Mouse (Mus musculus) testis, adult 2 months (tissue): Measurements from ENCODE around the gene Dhfr.

Experiments
- CTCF ChIP-seq: fragments of 200-500 bp; IDR thresholded peaks from 2 replicates; pipeline ENCODE4 v1.5.1; 2012; ENCODE audit warnings: low read depth, mild to moderate bottlenecking, inconsistent platforms, low read length, moderate library complexity; ENCODE audit not compliant: control insufficient read depth, insufficient read depth, insufficient replicate concordance
- POLR2A ChIP-seq: fragments of 200-500 bp; IDR thresholded peaks from 2 replicates; pipeline ENCODE4 v1.6.1; 2012; ENCODE audit warnings: low read depth, mild to moderate bottlenecking, inconsistent platforms, low read length, moderate library complexity; ENCODE audit not compliant: control insufficient read depth

DNA sequence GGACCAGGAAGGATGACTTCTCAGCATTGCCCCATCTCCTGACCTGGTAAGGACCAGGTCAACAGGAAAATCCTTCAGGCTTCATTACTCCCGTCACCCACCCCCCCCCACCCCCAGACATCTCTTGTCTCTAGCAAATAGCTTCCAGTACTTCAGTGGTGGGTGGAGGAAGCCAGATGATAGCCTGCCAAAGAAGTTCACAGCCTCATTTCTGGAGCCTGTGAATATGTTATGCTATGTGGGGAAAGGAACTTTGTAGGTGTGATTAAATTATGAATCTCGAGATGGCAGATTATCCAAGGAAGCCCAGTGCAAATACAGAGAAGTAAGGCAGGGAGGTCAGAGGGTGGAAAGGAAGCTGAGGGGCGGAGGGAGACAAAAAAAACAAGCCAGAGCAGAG, 69.2 kb downstream of the Dhfr start:
- TF ChIP-seq CTCF = no peak
- no peak for TF ChIP-seq POLR2A
